In the genomic region with DNA sequence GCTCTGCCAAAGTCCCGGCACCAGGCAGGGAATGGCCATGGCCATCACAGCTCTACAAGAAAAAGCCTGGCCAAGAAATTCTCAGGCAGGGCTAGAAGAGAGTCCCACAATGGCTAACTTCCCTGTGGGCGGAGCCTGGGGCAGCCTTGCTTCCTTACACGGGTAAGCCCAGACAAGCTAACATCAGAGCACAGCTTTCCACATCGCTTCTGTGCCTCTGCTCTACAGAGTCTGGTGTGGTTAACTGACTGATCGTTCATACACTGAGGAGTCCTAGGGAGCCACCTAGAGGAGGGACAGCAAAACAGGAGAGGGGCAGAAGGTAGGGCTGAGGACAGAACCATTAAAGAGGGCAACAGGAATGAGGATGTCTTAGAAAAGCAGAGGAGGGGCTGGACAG, we compare ENCODE assay signal across 8 mouse cellular contexts. TPM values are rescaled to one million over a fixed set of nuclear protein-coding genes. Genes with fewer than 3 reads are reported as not detected.
DNase-seq lines count a peak whose midpoint lies in the region; ATAC-seq and TF ChIP-seq lines count a peak whose summit lies in the region.

No protein-coding gene starts in this region.

- no peak overlapping the region for H3K4me2 ChIP-seq in heart, embryonic 13.5 days
- no peak overlapping the region for H3K4me2 ChIP-seq in kidney, postnatal 0 days (ENCODE audit: low read length)

- TF ChIP-seq POLR2A in ES-Bruce4 (IDR thresholded peaks at IDR 0.05; ENCODE audit: insufficient read depth, low read length): no peak

- no peak overlapping the region for H3K4me3 ChIP-seq in ES-Bruce4 (ENCODE audit: low read depth, low read length)
- H3K4me3 ChIP-seq in heart, embryonic 13.5 days: no peak overlapping the region
- no peak overlapping the region for H3K4me3 ChIP-seq in kidney, postnatal 0 days (replicated peaks; ENCODE audit: low read depth, low read length)

- peak overlapping the region; percentile 37; the same call in 1 of the 2 replicates for H3K27ac ChIP-seq in ES-Bruce4 (ENCODE audit: insufficient read depth, low read length)
- no peak overlapping the region for H3K27ac ChIP-seq in heart, embryonic 13.5 days (replicated peaks)
- no peak overlapping the region for H3K27ac ChIP-seq in kidney, postnatal 0 days

- DNase-seq in cerebellum, adult 9-11 months: peak; percentile 39
- no peak for DNase-seq in cerebellum, adult 11 months
- DNase-seq in kidney, postnatal 0 days (ENCODE audit: low spot score): peak; percentile 87
- DNase-seq in lung, postnatal 10 days: peak; percentile 83
- DNase-seq in spleen, adult 12 weeks (ENCODE audit: low spot score): peak; percentile 40

- H3K4me1 ChIP-seq in ES-Bruce4 (ENCODE audit: control insufficient read depth, insufficient read depth, low read length): no peaks in the 10 kb centered on the region
- peaks cover 6% of the 10 kb centered on the region; the same call in 1 of the 2 replicates for H3K4me1 ChIP-seq in heart, embryonic 13.5 days
- no peaks in the 10 kb centered on the region for H3K4me1 ChIP-seq in kidney, postnatal 0 days (replicated peaks; ENCODE audit: insufficient read depth, low read length)

- TF ChIP-seq EP300 in ES-Bruce4 (IDR thresholded peaks at IDR 0.05; ENCODE audit: insufficient read depth, low read depth, low read length): no peak

- TF ChIP-seq CTCF in ES-Bruce4 (IDR thresholded peaks at IDR 0.05; ENCODE audit: low read depth, low read length): peak; percentile 77
- peak; percentile 85 for TF ChIP-seq CTCF in kidney, postnatal 0 days (IDR thresholded peaks at IDR 0.05; ENCODE audit: low read depth)

- no peak overlapping the region for H3K9ac ChIP-seq in ES-Bruce4 (ENCODE audit: low read depth, poor library complexity, severe bottlenecking)
- H3K9ac ChIP-seq in heart, embryonic 13.5 days: 0 out of 2 replicates have a peak overlapping the region, but pooled peaks have one; percentile 14
- H3K9ac ChIP-seq in kidney, postnatal 0 days (ENCODE audit: low read depth, low read length): no peak overlapping the region

- H3K36me3 ChIP-seq in ES-Bruce4 (ENCODE audit: control insufficient read depth, insufficient read depth, low read length, poor library complexity, severe bottlenecking): no peaks in the 10 kb centered on the region
- H3K36me3 ChIP-seq in heart, embryonic 13.5 days: peaks cover 10% of the 10 kb centered on the region
- H3K36me3 ChIP-seq in kidney, postnatal 0 days (ENCODE audit: insufficient read depth, low read length): no peaks in the 10 kb centered on the region

- no peaks in the 10 kb centered on the region for H3K27me3 ChIP-seq in ES-Bruce4 (ENCODE audit: control insufficient read depth, insufficient read depth, low read length, poor library complexity, severe bottlenecking)
- no peaks in the 10 kb centered on the region for H3K27me3 ChIP-seq in heart, embryonic 13.5 days (replicated peaks)
- H3K27me3 ChIP-seq in kidney, postnatal 0 days (ENCODE audit: insufficient read depth, low read length): no peaks in the 10 kb centered on the region

- H3K9me3 ChIP-seq in ES-Bruce4 (replicated peaks; ENCODE audit: control insufficient read depth, insufficient read depth, low read length, poor library complexity, severe bottlenecking): no peaks in the 10 kb centered on the region
- no peaks in the 10 kb centered on the region for H3K9me3 ChIP-seq in heart, embryonic 13.5 days
- H3K9me3 ChIP-seq in kidney, postnatal 0 days (replicated peaks; ENCODE audit: low read length): no peaks in the 10 kb centered on the region

- peak; percentile 99 for ATAC-seq in common myeloid progenitor, adult 5-6 weeks (replicated peaks; ENCODE audit: low read depth, poor library complexity, severe bottlenecking)
- ATAC-seq in heart, embryonic 13.5 days (ENCODE audit: extremely low read depth, insufficient number of reproducible peaks, low FRiP score, low TSS enrichment): peak; percentile 39; the same call in 1 of the 2 replicates
- peak; percentile 78 for ATAC-seq in kidney, postnatal 0 days (replicated peaks; ENCODE audit: low FRiP score, low read depth)

- 18% methylated on average over 5 of the region's 5 CpGs for WGBS in heart, embryonic 13.5 days
- 18% methylated on average over 5 of the region's 5 CpGs for WGBS in kidney, postnatal 0 days

RNA-seq across cellular contexts. Expression of gene Pik3cd, which starts 8.1 kb away (rescaled TPM):
- 13.3 and 13.5 TPM in 2 replicates for polyA plus RNA-seq in ES-Bruce4 (2011; ENCODE audit: insufficient read depth, insufficient read length, low read depth, missing spikeins)
- total RNA-seq in common myeloid progenitor, adult 5-6 weeks (2017): 37.2 and 44.6 TPM in 2 replicates
- polyA plus RNA-seq in heart, embryonic 13.5 days (2015; fragmentation: Nextera tagmentation; extraction: Ambion mirVana): 3.0 and 3.1 TPM in 2 replicates
- polyA plus RNA-seq in kidney, postnatal 0 days (2015; fragmentation: Nextera tagmentation; extraction: Ambion mirVana): 3.6 and 3.8 TPM in 2 replicates

RNA-seq across cellular contexts. Expression of gene Tmem201, which starts 27.3 kb away (rescaled TPM):
- polyA plus RNA-seq in ES-Bruce4 (2011; ENCODE audit: insufficient read depth, insufficient read length, low read depth, missing spikeins): 29.9 and 33.9 TPM in 2 replicates
- 9.0 and 15.5 TPM in 2 replicates for total RNA-seq in common myeloid progenitor, adult 5-6 weeks (2017)
- polyA plus RNA-seq in heart, embryonic 13.5 days (2015; fragmentation: Nextera tagmentation; extraction: Ambion mirVana): 41.4 and 42.1 TPM in 2 replicates
- polyA plus RNA-seq in kidney, postnatal 0 days (2015; fragmentation: Nextera tagmentation; extraction: Ambion mirVana): 22.3 and 23.5 TPM in 2 replicates

Comparison
In these comparisons a context has a peak if more than half of its experiments do, and no peak if none do; other contexts are left out.
1. ATAC-seq: peak in every context shown above with its lines; median percentile 99 in common myeloid progenitor, adult 5-6 weeks; 78 in kidney, postnatal 0 days; 39 in heart, embryonic 13.5 days.